Mouse (Mus musculus) adrenal gland, postnatal 36 days (tissue): ENCODE measurements around the gene Olfr1394. TPM values are rescaled to one million over a fixed set of nuclear protein-coding genes. Genes with fewer than 3 reads are reported as not detected.
"Not testable (repeated sequence)": the region's sequence is repeated elsewhere in the genome, so short reads cannot be mapped to it uniquely, and the experiment has no call there.

ENCODE experiments used
- DNase-seq, 2 experiments: peaks; one replicate each; pipeline ENCODE4 v3.0.0; 2021; ENCODE audit warnings: mixed read lengths in 1 of 2
- total RNA-seq, 2 experiments: library from RNA; stranded (reverse); gene quantifications; 2 replicates each; pipeline ENCODE4 v1.2.3; 2021

The Olfr1394 gene
- total RNA-seq, 2 experiments from 2014 or later, result not detected

DNA sequence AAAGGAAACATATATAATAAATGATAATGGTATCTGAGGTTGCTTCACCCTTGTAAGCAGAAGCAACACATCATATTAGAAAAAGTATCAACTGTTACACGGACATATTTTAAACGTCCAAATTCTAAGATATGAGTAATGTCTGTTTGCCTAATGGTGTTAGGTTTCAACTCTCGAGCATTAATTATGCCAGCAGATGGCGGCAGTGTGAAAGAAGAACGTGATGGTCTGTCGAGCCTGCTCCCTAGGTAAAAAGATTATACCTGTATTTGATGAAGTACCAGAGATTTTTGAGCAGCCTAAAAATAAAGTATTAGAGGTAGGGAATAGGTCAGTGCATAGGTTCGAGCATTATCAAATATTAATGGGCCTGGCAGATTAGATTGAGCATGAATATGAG, 35.6 kb downstream of the Olfr1394 start:
- peak; percentile 61 to 73 for DNase-seq

DNA sequence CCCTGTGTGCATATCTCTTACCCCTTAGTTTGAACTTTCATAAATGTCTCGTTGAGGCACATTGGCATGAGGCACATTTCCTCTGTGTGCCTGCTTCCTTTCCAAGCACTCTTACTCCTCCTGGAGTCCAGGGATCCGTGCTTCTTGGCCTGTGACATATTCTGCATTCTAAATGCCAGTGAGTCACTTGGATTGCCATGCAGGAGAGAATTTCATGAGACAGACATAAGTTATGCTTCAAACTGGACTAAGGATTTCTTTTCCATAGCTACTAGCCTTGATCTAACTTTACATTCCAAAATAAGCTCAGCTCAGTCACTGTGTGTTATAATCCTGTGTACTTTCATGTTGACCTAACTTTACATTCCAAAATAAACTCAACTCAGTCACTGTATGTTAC, 36.9 kb downstream of the Olfr1394 start:
- no peak for DNase-seq

DNA sequence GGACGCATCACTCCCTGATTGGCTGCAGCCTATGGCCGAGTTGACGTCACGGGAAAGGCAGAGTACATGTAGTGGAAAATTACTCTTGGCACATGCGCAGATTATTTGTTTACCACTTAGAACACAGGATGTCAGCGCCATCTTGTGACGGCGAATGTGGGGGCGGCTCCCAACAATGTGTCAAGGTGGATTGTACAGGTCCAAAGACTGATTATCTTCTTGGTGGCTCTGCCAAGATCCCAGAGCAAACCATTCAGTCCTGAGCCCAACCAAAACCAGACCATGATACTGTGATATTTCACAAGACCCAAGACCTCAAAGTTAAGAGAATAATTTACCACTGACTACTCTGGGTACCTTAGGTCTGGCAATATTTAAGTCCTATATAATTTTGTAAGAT, 40.6 kb downstream of the Olfr1394 start:
- DNase-seq, result not testable (repeated sequence)

DNA sequence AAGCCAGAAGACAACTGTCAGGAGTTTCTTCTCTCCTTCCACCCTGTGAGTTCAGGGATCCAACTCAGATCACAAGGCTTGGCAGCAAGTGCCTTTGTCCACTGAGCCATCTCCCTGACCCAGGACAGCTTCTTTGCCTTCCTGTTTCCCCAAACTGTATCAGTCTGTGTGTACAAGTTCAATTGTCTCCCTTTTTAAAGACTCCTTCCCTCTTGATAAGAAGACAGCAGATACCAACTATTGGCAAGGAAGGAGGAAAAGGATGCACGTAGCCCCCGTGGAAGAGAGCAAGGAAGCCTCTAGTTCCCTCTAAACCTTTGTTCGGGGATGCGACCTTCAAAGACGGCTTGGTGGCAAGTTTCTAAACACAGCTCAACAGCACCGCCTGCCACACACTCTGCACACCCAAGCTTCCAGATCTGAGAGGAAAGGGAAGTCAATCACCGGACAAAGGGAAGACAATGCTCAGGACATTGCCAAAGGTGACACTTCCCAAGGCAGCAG, 41.7 kb downstream of the Olfr1394 start:
- peak; percentile 39 to 41 for DNase-seq

DNA sequence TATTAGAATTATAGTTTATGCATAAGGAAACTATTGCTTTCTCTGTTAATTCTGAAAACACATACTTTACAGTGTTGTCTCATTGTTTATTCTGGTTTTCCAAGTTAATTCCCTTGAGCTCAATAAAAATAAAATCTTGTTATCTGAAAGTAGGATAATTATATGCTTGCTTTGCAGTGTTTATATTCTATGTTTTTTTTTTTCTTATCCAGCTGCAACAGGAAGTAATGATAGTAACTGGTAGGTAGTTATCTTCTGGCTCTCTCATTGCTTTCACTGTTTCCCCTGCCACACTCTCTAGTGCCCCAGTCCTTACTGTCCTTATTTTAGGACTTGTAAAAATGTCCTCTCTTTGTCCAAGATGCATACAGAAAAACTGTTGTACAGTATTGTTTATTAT, 46.5 kb downstream of the Olfr1394 start:
- DNase-seq, result no peak

DNA sequence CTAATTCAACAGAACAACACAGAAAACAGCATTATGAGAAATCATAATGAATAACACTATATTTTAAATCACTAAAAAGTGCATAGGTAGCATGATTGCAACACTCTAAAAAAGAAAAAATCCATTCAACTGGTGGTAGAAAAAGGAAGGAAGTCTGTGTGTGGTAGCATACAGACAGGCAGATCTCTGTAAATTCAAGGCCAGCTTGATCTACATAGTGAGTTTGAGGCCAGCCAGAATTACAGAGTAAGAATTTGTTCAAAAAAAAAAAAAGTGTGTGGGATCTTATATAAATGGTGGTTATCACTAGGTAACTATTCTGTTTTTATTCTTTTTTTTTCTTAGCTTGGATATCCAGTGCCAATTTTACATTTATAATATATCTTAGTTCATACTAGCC, 47.0 kb downstream of the Olfr1394 start:
- no peak for DNase-seq

DNA sequence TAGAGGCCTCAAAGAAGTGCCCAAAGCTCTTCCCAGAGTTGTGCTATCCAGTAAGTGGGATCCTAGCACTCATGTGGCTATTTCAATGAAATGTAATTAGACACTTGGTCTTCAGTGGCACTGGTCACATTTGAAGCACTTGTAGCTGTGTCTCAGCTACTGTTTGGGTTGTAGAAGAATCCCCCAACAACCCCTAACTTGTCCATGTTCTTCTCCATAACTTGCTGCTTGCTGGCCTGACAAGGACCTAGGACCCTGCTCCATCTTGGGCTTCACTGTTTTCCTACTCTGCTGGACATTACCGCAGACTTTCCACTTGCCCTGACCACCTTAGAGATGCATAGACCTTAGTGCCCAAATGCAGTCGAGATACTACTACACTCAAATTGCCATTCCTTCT, 47.9 kb downstream of the Olfr1394 start:
- DNase-seq, result no peak

DNA sequence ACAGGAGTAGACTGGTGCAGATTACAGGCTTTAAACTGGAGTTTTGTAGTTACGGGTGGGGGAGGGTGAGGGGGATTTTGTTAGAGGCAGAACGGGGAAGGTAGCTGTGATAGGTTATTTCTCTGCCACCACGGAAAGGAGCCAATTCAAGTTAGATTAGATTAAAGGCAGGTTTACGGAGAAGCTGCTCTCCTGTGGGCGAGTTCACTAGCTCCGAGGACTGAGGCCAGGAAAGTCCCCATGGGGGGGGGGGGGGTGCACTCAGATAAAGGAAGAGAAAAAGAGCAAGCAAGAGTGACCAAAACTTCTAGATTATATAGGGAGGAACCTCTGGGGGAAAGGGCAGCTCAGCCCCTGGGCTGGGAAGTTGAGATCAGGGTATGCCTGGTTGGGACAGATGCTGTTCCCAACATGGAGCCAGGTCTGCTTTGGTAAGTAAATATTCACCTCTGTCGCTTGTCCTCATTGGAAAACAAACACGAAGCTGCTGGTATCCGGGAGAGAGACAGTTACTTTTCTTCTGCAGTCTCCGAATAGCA, 48.4 kb downstream of the Olfr1394 start:
- peak in 1 of 2 experiments; percentile 34 for DNase-seq

DNA sequence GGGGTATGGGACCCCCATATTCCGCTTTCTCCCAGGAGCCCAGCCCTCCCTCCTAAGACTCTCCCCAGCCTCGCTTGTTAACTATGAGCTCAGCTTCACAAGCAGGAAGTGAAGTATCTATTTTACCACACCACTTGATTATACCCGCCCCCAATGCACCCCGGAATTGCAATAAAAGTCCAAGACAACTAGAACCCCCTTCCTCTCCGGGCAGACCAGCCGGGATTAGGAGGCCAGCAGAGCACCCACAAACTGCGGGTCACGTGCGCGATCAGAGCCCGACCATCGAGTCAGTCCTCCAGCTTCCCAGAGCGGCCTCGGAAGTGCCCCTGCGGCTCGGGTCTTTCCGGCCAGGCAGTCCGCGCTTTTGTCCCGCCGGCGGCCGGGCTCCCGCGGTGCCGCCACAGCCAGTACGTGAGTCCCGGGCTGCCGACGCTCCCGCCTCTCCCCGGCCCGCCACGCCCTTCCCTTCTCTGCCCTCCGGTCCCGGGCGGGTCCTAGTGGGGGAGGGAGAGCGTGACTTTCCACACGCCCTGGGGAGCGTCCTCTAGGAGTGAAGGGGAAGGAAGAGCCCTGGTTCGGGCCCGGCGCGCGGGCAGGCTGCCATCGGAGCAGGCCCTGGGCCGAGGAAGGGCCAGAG, 49.1 kb downstream of the Olfr1394 start, which contains the start of gene Zfp62:
Gene Zfp62, plus strand, starts transcription at position 164 of the 640 bp plus-strand sequence.
- DNase-seq, result peak; percentile 97

DNA sequence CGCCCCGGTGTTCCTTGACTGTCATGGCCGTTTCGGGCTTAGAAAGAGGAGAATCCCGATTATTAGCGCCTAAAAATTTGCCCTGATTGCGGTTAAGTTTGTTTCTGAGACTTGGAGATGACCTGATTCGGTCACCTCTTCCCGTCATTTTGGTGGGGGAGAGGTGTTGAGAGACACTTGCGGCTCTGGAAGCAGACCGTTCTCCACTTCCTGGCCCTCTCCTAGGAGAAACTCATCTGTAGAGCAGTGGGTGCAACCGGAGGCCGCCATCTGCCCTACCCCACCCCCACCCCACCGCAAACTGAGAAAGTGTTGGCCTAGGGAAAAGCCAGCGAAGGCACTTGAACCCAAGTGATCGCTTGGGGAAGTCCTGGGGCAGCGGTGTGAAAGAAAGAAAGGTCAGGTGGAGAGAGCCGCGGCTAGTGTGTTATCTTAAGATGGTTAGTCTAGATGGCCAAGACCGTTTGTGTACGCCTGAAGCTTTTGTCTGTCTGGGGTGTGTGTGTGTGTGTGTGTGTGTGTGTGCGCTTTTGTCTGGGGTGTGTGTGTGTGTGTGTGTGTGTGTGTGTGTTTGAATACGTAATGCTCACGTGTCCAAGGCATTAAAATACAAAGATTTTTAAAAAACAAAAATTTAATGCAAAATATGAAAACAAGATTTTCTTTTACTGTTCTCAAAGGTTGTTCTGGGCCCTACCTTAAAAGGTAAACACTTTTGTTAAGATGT, 49.8 kb downstream of the Olfr1394 start:
- peak in 1 of 2 experiments; percentile 49 for DNase-seq

DNA sequence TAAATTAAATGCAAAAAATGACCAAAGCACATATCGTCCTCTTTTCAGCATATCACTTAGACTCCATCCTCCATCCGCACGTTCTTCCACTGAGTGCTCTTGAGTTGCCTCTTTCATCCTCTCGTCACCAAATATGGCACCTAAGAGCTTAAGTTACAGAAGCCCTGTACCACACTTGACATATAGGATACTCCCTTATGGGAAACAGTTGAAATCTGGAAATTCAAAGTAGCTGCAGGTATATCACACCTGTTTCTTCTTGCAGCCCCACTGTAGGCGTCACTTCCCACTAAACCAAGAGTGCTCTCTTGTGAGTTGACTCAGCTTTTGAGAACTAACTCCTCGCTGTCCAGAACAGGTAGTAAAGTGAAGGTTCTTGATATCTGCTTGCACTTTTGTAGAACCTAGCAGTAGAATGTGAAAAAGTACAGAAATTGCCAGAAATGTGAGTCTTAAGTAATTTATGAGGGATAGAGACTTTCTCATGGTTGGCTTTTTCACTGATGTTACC, 51.0 kb downstream of the Olfr1394 start:
- no peak for DNase-seq

DNA sequence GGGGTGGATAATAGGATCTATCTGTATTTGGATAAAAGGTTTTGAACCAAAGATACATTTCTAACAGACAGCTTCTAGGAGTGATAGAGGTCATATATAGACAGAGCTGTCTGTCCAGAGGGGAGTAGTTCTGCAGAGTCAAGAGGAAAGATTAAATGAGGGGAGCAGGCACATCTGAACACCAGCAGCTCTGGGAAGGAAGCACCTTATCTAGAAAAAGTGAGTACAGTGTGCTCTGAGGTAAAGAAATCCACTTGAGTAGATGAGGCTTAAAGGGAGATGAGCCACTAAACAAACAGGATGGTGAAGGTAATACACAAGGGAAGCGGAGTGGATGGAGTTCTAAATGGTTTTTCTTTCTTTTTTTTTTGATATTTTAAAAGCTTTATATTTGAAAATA, 53.3 kb downstream of the Olfr1394 start:
- no peak for DNase-seq

Other genes starting within 250 kb of the Olfr1394 start
- gene Psme2b, start 208.2 kb upstream of the Olfr1394 start, total RNA-seq, result 1 to 10 TPM; 4.8 to 5.5 TPM
- not detected for gene Olfr56, start 175.5 kb upstream of the Olfr1394 start, total RNA-seq
- 1 to 10 TPM; 2.4 to 3.6 TPM for gene 9930111J21Rik1, start 175.0 kb upstream of the Olfr1394 start, total RNA-seq
- 1 to 10 TPM; 2.5 to 3.4 TPM for gene Gm12185, start 162.2 kb upstream of the Olfr1394 start, total RNA-seq
- 1 to 10 TPM; 3.5 to 4.6 TPM for gene Tgtp1, start 160.2 kb upstream of the Olfr1394 start, total RNA-seq
- 1 to 10 TPM; 2.5 to 4.8 TPM for gene 9930111J21Rik2, start 103.1 kb upstream of the Olfr1394 start, total RNA-seq
- 1 to 10 TPM; 2.4 to 3.6 TPM for gene Tgtp2, start 90.2 kb upstream of the Olfr1394 start, total RNA-seq
- gene Ifi47, start 77.8 kb upstream of the Olfr1394 start, total RNA-seq, result 1 to 10 TPM; 3.9 to 6.6 TPM
- 1 to 10 TPM; 1.1 to 2.1 TPM for gene Olfr1396, start 39.5 kb upstream of the Olfr1394 start, total RNA-seq
- gene Olfr1395, start 12.1 kb upstream of the Olfr1394 start, total RNA-seq, result not detected
- 10 to 100 TPM; 20.0 to 48.6 TPM for gene Btnl9, start 32.8 kb downstream of the Olfr1394 start, total RNA-seq
- 10 to 100 TPM; 29.7 to 33.3 TPM for gene Zfp62, start 48.9 kb downstream of the Olfr1394 start, total RNA-seq
- 100 to 1,000 TPM; 113 to 135 TPM for gene Mgat1, start 89.8 kb downstream of the Olfr1394 start, total RNA-seq
- not detected for gene Olfr1393, start 123.9 kb downstream of the Olfr1394 start, total RNA-seq
- gene Olfr1392, start 130.9 kb downstream of the Olfr1394 start, total RNA-seq, result not detected
- not detected for gene Olfr10, start 150.4 kb downstream of the Olfr1394 start, total RNA-seq
- not detected for gene Olfr1391, start 168.4 kb downstream of the Olfr1394 start, total RNA-seq
- not detected for gene Olfr1390, start 180.8 kb downstream of the Olfr1394 start, total RNA-seq